Mouse (Mus musculus): Measurements from ENCODE around the gene Mdn1. TPM values are rescaled to one million over a fixed set of nuclear protein-coding genes. Genes with fewer than 3 reads are reported as not detected.

Mdn1 gene
- polyA plus RNA-seq, 1 experiment from 2014 or later = 17.6 TPM

DNA sequence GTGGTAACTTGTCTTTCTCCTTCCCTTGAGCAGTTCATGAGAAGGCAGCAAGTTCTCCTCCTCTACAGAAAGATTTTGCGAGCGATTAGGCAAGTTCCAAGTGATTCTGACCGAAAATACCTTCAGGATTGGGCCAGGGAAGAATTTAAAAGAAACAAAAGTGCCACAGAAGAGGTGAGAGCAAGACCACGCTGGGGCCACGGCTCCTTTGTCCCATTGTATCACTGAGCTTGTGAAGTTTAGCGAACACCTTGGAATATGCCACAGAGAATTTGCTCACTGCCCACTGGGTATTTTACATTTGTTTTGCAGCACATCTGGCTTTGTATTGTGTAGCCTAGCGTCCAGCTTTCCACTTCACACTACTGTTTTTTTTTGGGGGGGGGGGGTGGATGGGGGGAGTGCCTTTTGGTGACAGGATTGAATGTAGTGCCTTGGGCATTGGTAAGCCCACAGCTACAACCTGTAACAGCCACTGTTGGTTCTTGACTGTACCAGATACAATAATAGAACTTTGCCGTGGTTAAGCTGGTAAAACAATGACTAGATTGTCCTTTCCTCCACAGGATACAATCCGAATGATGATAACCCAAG lies 143.8 kb downstream of the Mdn1 start:
- H3K27ac ChIP-seq (ENCODE audit: low read depth, low read length) = peak overlapping the region; percentile 98
- peak overlapping the region; percentile 96 for H3K9ac ChIP-seq (ENCODE audit: low read depth, low read length)
- peak overlapping the region; percentile 75 for H3K4me3 ChIP-seq (ENCODE audit: low read depth, low read length)
- peak overlapping the region; percentile 67 for H3K4me2 ChIP-seq
- no peaks in the 10 kb centered on the region for H3K36me3 ChIP-seq (ENCODE audit: control insufficient read depth, insufficient read depth, low read length)
- peaks cover 5% of the 10 kb centered on the region; the same call in 1 of the 2 replicates for H3K4me1 ChIP-seq (ENCODE audit: control insufficient read depth, insufficient read depth, low read length)
- no peaks in the 10 kb centered on the region for H3K9me3 ChIP-seq (replicated peaks; ENCODE audit: control insufficient read depth, low read length)
- no peaks in the 10 kb centered on the region for H3K27me3 ChIP-seq (ENCODE audit: control insufficient read depth, insufficient read depth, low read length)
- ATAC-seq (replicated peaks; ENCODE audit: insufficient number of reproducible peaks, low FRiP score, low TSS enrichment) = no peak
- WGBS (ENCODE audit: insufficient replicate concordance) = 11% methylated on average over 9 of the region's 9 CpGs

DNA sequence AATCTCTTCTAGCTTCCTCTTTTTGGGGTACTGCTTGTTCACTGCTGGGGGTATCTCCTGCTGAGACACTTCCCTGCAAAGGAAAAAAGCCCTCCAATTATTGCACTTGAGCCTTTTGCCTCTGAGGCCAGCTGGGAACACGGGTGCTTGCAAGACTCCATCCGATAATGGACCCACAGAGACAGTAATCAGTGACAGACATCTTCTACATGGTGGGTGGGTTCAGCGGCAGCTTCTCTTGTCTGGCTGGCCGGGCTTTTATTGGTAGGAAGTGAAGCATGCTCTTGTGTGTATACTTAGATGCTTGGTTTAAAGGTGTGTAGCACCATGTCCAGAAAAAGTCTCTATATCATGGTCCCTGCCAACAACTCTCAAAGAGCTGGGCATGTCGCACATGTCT lies 160.6 kb downstream of the Mdn1 start:
- Histone ChIP-seq H3K36me3 (ENCODE audit: control insufficient read depth, insufficient read depth, low read length) (peaks cover 2% of the 10 kb centered on the region; the same call in 1 of the 2 replicates), H3K9ac (ENCODE audit: low read depth, low read length) (no peak overlapping the region), H3K27ac (ENCODE audit: low read depth, low read length) (no peak overlapping the region), H3K4me1 (ENCODE audit: control insufficient read depth, insufficient read depth, low read length) (no peaks in the 10 kb centered on the region), H3K4me3 (ENCODE audit: low read depth, low read length) (no peak overlapping the region), H3K27me3 (ENCODE audit: control insufficient read depth, insufficient read depth, low read length) (no peaks in the 10 kb centered on the region), H3K4me2 (no peak overlapping the region), H3K9me3 (replicated peaks; ENCODE audit: control insufficient read depth, low read length) (no peaks in the 10 kb centered on the region)
- WGBS (ENCODE audit: insufficient replicate concordance) = 66% methylated on average over 5 of the region's 5 CpGs
- no peak for ATAC-seq (replicated peaks; ENCODE audit: insufficient number of reproducible peaks, low FRiP score, low TSS enrichment)

DNA sequence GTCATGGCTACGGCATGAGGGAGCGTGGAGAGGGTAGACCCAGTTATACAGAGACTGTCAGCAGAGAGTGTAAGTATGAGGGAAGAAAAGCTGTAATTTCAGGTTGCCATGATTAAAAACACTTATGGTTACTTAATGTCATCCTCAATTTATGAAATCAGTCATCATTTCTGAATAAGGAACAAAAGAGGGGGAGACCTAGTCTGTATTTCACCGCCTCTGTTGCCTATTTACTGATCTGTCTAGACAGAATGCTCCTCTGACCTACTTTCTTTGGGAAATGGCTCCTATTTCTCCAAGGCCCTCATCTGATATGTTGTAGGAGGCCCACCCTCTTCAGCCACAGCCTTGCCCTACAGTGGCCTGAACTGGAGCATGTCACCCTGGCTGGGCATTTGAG lies 163.8 kb downstream of the Mdn1 start:
- Histone ChIP-seq H3K4me2 (no peak overlapping the region), H3K4me1 (ENCODE audit: control insufficient read depth, insufficient read depth, low read length) (no peaks in the 10 kb centered on the region), H3K4me3 (ENCODE audit: low read depth, low read length) (no peak overlapping the region), H3K9me3 (replicated peaks; ENCODE audit: control insufficient read depth, low read length) (no peaks in the 10 kb centered on the region), H3K27me3 (ENCODE audit: control insufficient read depth, insufficient read depth, low read length) (no peaks in the 10 kb centered on the region), H3K36me3 (ENCODE audit: control insufficient read depth, insufficient read depth, low read length) (peaks cover 2% of the 10 kb centered on the region; the same call in 1 of the 2 replicates), H3K9ac (ENCODE audit: low read depth, low read length) (no peak overlapping the region), H3K27ac (ENCODE audit: low read depth, low read length) (no peak overlapping the region)
- no peak for ATAC-seq (replicated peaks; ENCODE audit: insufficient number of reproducible peaks, low FRiP score, low TSS enrichment)
- WGBS (ENCODE audit: insufficient replicate concordance) = 91% methylated on average over 3 of the region's 3 CpGs

DNA sequence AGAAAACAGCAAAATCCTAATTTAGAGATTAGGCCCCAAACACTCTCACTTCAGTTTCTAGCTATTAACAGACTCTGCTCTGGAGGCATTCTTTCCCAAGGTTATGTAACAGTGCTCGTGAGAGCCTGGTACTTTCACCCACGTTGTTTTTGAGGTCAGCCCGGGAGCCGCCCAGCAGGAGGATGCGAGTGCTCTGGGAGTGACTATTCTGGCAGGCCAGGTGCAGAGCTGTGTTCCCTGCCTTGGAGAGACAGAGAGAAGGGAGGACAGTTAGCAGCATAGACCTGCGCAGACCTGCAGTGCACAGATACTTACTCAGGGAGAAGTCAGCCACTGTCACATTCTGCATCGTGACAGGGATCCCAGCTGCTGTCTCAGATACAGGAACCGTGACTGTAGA lies 167.3 kb downstream of the Mdn1 start:
- no peak overlapping the region for H3K4me3 ChIP-seq (ENCODE audit: low read depth, low read length)
- no peaks in the 10 kb centered on the region for H3K9me3 ChIP-seq (replicated peaks; ENCODE audit: control insufficient read depth, low read length)
- H3K4me1 ChIP-seq (ENCODE audit: control insufficient read depth, insufficient read depth, low read length) = peaks cover 13% of the 10 kb centered on the region; the same call in 1 of the 2 replicates
- WGBS (ENCODE audit: insufficient replicate concordance) = 63% methylated on average over 8 of the region's 8 CpGs
- H3K36me3 ChIP-seq (ENCODE audit: control insufficient read depth, insufficient read depth, low read length) = peaks cover 1% of the 10 kb centered on the region; the same call in 1 of the 2 replicates
- no peak overlapping the region for H3K9ac ChIP-seq (ENCODE audit: low read depth, low read length)
- H3K4me2 ChIP-seq = no peak overlapping the region
- no peaks in the 10 kb centered on the region for H3K27me3 ChIP-seq (ENCODE audit: control insufficient read depth, insufficient read depth, low read length)
- H3K27ac ChIP-seq (ENCODE audit: low read depth, low read length) = no peak overlapping the region
- no peak for ATAC-seq (replicated peaks; ENCODE audit: insufficient number of reproducible peaks, low FRiP score, low TSS enrichment)

Other genes with a start within 250 kb of the Mdn1 start
- gene Gja10, start 54.4 kb upstream of the Mdn1 start, polyA plus RNA-seq (2014; fragmentation: Nextera tagmentation; extraction: Ambion mirVana) = not detected in 2 replicates
- 30.0 and 42.0 TPM in 2 replicates for gene Casp8ap2, start 41.7 kb upstream of the Mdn1 start, polyA plus RNA-seq (2014; fragmentation: Nextera tagmentation; extraction: Ambion mirVana)
- gene Lyrm2, start 143.1 kb downstream of the Mdn1 start, polyA plus RNA-seq (2014; fragmentation: Nextera tagmentation; extraction: Ambion mirVana) = 122 and 132 TPM in 2 replicates

Data from heart, embryonic 11.5 days (tissue).